14 mouse cellular contexts compared by ENCODE assay signal in the genomic region with DNA sequence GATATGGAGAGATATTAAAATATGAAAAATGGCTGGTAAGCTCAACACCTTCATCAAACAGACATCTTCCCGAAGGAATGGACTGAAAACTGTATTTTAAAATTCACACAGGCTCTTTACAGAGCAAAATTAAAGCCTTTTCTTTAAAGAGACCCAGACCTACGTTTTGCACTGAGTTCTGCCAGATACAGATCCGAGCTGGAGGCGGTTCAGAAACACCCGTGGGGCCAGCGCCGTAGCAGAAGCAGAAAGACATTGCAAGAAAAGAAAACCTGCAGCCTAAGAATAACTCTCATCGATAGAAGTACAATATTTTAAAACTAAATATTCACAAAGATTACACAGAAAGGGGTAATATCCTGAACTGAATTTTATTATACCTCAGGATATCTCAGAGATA.
"Had no signal": no experiment of that assay in that cellular context is flagged by ENCODE, and none has a peak within 500 bp of the region (broad histone marks: within the 10 kb centered on the region; RNA-seq: fewer than 3 reads in every experiment).

No protein-coding gene starts in this region.

- H3K9me3 ChIP-seq: limb, embryonic 10.5 days; liver, embryonic 15.5 days had no signal

- H3K4me3 ChIP-seq: limb, embryonic 10.5 days; liver, embryonic 15.5 days had no signal

- ATAC-seq: intestine, postnatal 0 days; lung, postnatal 0 days had no signal

- H3K4me2 ChIP-seq: liver, embryonic 11.5 days; liver, embryonic 15.5 days had no signal

- H3K36me3 ChIP-seq: limb, embryonic 10.5 days; liver, embryonic 15.5 days had no signal

- H3K27ac ChIP-seq: limb, embryonic 10.5 days; liver, embryonic 15.5 days had no signal

- DNase-seq: kidney, adult 8-10 months; kidney, postnatal 25 days; lung, adult 2 months; lung, postnatal 36 days; right cerebral cortex, adult 18-20 months; right cerebral cortex, postnatal 4 days; spleen, adult 18-20 months; thymus, adult 2 months; thymus, postnatal 25 days had no signal

- H3K4me1 ChIP-seq: limb, embryonic 10.5 days; liver, embryonic 15.5 days had no signal

- H3K9ac ChIP-seq: liver, embryonic 15.5 days had no signal
